Mouse (Mus musculus): Measurements from ENCODE around the gene Nxph4.

Nxph4 gene

DNA sequence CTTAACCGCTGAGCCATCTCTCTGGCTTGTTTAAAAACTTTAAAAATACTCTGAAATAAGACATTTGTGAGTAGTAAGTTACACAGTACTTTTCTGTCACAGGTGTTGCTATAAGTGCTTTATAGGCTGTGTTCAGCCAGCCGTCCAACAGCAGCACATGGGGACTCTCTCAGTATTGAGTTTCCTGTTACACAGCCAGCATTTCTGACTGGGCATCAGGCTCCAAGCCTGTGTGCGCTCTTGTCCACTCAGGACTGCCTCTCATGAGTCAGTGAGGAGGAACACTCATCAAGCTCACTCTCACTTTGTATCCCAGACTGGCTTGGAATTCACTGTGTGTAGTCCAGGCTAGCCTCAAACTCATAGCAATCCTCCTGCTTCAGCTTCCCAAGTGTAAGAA, 38.2 kb downstream of the Nxph4 start:
- CTCF ChIA-PET: no interaction called here

DNA sequence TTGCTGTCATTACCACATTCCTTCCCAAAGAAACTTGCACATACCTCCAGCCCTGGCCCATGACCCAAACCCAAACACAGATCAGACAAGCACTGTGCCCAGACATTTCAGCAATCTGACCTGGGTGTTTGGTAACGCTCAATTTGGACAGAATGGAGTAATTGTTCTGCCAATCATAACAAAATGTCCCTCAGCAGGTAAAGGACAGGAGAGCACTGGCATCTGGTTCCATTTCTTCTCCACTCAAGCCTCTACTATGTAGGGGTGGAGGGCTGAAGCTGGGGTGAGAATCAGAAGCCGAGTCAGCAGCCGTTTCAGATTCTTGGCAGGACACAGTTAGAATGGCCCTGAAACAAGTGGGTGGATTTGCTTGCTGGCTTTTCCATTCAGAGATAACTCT, 42.2 kb downstream of the Nxph4 start:
- CTCF ChIA-PET: no interaction called here

DNA sequence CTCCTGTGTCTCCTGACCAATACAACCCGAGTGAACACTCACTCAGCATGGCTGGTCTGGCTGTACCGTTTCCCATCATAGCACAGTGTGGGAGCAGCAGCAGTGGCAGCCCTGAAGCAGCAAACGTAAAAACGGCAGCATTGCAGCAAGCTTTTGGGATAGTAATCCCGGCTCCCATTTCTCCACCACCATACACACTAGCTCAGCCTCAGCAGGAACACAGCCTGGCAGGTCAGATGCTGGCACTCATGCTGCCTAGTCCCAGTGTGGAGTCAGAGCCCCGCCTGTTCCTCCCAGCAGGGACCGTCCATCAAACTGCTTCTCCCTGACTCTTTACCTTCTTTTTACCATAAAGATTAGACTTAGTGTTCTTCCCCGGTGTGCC, 43.2 kb downstream of the Nxph4 start:
- CTCF ChIA-PET: no interaction called here

DNA sequence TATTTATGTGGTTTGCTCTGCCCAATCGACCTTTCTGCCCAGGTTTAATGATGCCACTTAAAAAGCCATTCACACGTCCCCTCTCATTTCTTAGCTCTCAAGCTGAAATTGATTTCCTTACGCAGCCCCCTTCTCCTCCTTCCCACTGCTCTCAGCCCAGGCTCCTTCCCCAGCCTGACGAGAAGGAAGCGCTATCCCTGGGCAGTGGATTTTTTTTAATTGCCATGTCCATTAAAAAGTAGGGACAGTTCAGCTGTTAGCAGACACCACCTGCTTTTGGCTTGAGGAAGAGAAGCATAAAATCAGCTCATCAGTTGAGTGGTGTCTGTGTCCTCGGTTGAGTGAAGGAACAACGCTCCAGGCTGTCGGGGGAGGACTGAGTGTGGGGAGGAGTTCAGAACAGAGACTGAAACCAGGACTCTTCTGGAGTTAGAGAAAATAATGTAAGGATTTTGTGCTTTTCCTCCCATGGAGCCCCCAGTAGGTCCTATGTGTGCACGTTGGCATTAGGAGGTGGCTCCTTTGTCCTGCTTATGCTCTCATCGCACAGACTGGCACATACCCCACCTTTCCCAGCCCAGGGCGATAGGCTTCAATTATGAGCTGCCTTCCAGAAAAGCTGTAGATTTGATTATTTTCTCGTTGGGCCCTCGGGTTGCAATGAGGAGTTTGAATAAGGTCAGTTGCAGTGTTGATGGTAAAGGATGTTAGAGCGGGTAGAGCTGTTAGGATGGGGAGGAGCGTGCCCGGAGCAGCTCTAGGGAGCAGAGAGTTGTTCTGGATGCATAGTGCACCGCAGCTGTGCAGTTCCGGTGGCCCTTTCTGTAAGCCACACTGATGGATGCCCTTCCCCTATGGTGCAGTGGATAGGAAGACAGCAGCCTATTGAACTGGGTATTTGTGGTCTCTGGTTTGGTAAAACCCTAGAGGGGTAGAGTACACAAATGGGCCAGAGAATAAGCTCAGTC, 43.9 kb downstream of the Nxph4 start:
- CTCF ChIA-PET: interaction anchor here (0.7 kb wide), 1 partner anchor 22 kb away, joined by 4 read pairs; no protein-coding TSS in a partner anchor

DNA sequence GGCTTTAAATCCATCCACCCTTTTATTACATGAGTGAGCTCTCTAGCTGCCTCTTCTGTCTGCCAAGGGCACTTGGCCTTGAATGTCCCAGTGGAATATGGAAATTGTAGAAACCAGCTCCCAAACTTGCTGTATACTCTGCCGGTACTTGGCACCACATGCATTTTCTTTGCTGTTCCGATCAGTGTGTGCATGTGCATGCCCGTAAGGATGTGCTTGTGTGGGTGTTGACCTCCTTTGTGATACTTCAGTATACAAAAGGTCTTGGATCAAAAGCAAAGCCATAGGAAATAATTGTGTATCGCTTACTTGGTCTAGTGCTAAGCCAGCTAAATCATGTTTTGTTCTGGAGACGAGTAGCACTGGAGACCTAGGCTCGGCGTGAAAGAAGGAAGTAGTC, 45.5 kb downstream of the Nxph4 start:
- CTCF ChIA-PET: no interaction called here

DNA sequence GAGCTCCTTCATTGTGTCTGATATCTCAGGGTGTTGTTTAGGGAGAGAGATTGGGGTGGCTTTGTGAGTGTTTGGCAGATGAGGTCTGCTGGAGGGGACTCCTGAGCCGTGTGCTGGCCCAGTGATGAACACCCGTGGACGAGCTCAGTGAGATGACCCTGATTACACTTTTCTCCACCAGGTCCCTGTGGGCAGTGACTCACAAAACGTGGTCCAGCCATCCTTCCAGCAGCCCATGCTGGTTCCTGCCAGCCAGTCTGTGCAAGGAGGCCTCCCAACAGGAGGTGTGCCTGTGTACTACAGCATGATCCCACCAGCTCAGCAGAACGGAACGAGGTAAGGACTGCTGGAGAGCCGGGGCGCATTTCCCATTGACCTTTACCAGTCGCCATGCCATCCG, 49.1 kb downstream of the Nxph4 start:
- CTCF ChIA-PET: no interaction called here

DNA sequence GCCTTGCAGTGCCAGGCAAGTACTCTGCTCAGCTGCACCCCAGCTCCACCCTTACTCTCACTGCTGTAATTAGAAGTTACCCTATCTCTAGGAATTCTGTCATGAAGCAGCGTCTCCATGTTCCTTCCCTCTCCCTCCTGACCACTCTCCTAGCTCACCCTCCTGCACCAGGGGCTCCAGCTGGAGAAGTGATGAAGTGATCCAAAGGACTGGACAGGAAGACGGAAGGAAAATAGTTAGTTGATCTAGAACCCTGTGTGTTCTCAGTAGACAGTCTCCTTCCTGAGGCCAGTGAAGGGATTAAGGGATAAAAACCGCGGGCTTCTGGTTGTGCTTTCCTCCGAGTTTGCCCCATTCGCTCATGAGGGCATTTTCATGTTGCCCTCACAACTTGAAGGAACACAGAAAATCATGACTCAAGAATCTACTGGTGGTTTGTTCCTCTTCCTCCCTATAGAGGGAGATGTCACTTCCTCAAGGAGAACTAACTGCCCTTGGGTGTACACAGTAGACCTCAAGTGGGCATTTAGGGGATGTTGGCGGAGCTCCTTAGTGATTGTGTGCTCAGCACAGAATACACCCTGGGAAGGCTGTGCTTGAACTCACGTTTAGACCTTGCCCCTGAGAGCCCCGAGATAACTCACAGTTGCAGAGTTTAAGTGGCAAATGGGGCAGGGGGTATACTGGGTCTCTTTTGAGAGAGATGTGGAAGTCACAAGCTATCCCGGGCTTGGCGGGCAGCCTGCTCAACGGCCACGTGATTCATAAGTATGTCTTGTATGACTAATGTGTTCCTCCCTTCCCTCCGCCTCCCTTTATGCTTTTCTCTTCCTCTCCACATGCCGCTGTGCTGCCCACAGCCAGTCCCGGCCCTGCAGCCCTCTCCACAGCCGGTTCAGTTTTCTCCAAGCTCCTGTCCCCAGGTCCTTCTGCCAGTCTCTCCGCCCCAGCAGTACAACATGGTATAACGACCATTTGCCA, 53.2 kb downstream of the Nxph4 start:
- CTCF ChIA-PET: interaction anchor here (0.6 kb wide), 1 partner anchor 512 kb away, joined by 16 read pairs; no protein-coding TSS in a partner anchor

DNA sequence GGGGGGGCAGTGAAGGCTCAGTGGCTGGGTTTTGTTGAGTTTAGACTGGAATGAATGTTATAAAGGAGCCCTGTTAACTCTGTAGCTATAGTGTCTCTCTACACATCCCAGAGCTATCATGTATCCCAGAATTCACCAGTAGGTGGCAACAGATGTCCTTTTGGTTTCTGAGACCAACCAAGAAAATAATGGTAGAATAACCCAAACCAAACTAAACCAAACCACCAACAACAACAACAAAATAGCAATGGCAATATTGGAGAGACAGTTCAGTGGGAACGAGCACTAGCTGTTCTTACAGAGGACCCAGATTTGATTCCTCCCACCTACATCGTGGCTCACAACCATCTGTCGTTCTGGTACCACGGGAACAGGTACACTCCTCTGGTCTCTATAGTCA, 55.2 kb downstream of the Nxph4 start:
- CTCF ChIA-PET: interaction anchor here (0.5 to 0.6 kb wide), 2 partner anchors 24 to 89 kb away, joined by 4 to 5 read pairs; no protein-coding TSS in a partner anchor

DNA sequence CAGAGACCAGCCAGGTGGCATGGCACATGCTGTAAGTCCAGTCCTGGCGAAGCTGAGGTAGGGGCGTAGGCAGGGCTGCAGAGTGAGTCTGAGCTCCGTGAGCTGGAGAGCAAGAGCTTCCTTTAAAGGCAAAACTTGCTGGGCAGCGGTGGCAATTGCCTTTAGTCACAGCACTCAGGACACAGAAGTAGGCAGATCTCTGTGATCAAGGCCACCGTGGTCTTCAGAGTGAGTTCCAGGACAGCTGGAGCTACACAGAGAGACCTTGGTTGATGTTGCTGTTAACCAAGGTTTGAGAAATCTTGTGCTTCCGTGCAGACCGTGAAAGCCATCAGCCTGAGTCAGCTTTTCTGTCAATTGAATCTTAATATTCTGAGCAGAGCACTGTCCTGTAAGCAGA, 57.1 kb downstream of the Nxph4 start:
- CTCF ChIA-PET: no interaction called here

DNA sequence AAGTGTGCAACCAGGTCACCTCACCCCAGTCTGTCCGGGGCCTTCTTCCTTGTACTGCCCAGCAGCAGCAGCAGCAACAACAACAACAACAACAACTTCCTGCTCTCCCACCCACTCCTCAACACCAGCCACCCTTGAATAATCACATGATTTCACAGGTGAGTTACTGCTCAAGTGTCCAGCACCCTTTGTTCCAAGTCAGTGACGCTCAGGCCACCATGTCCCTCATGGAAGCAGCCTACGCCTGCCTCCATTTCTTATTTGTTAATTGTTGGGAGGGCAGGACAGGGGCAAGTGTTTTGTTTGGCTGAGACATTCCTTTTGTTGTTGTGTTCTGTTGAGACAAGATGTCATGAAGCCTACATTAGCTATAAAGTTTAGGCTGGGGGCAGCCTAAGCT, 57.8 kb downstream of the Nxph4 start:
- CTCF ChIA-PET: no interaction called here
